Mouse (Mus musculus) lung, embryonic 16.5 days (tissue): Measurements from ENCODE around the gene Itpr1. TPM values are rescaled to one million over a fixed set of nuclear protein-coding genes. Genes with fewer than 3 reads are reported as not detected.

Experiments
- ATAC-seq: fragments of 200-750 bp; cut with Nextera tagmentation; 2 replicates; pipeline ENCODE4 v1.8.0; 2017; ENCODE audit warnings: low read depth, mild to moderate bottlenecking, moderate library complexity
- H3K27ac ChIP-seq: fragments of 300-500 bp; sonication (generic); 2 replicates; pipeline ENCODE4 v1.5.1; 2014; ENCODE audit warnings: mild to moderate bottlenecking, control low read depth, low read length
- H3K27me3 ChIP-seq: fragments of 300-500 bp; sonication (generic); 2 replicates; pipeline ENCODE4 v1.6.1; 2014; ENCODE audit warnings: low read depth, low read length, mixed read lengths; ENCODE audit not compliant: control insufficient read depth, insufficient read depth
- H3K36me3 ChIP-seq: fragments of 300-500 bp; sonication (generic); 2 replicates; pipeline ENCODE4 v1.6.1; 2014; ENCODE audit warnings: low read length; ENCODE audit not compliant: control insufficient read depth, insufficient read depth
- H3K4me1 ChIP-seq: fragments of 300-500 bp; sonication (generic); replicated peaks from 2 replicates; pipeline ENCODE4 v1.6.1; 2014; ENCODE audit warnings: low read length, mixed read lengths; ENCODE audit not compliant: control insufficient read depth, insufficient read depth
- H3K4me2 ChIP-seq: fragments of 300-500 bp; sonication (generic); 2 replicates; pipeline ENCODE4 v1.6.1; 2014; ENCODE audit warnings: low read depth, low read length, control low read depth
- H3K4me3 ChIP-seq: fragments of 300-500 bp; sonication (generic); 2 replicates; pipeline ENCODE4 v1.5.1; 2014; ENCODE audit warnings: mild to moderate bottlenecking, low read length, control low read depth
- H3K9ac ChIP-seq: fragments of 300-500 bp; sonication (generic); 2 replicates; pipeline ENCODE4 v1.6.1; 2014; ENCODE audit warnings: low read length, control low read depth
- H3K9me3 ChIP-seq: fragments of 300-500 bp; sonication (generic); 2 replicates; pipeline ENCODE4 v1.6.1; 2016; ENCODE audit warnings: low read length; ENCODE audit not compliant: control insufficient read depth
- WGBS: fragments of 180-500 bp; shearing (Covaris S2); extraction: QIAGEN DNeasy Blood & Tissue Kit; methylation state at CpG from one replicate; pipeline ENCODE4 v1.1.7; 2014; 5-methylcytosine and 5-hydroxymethylcytosine counted together
- polyA plus RNA-seq: library from polyadenylated mRNA; unstranded; fragments of >200 nt; fragmentation: Nextera tagmentation; extraction: Ambion mirVana; gene quantifications from 2 replicates; pipeline ENCODE4 v1.2.1, GENCODE M21; 2015

The Itpr1 gene
- polyA plus RNA-seq, 1 experiment from 2014 or later, result 13.0 TPM

- no peak overlapping the region for H3K4me2 ChIP-seq
- WGBS, result 82% methylated on average over 3 of the region's 3 CpGs
- no peak overlapping the region for H3K4me3 ChIP-seq
- ATAC-seq, result no peak
- H3K36me3 ChIP-seq, result peaks cover 4% of the 10 kb centered on the region; the same call in 1 of the 2 replicates
- no peak overlapping the region for H3K9ac ChIP-seq
- no peak overlapping the region for H3K27ac ChIP-seq
- H3K27me3 ChIP-seq, result no peaks in the 10 kb centered on the region
- no peaks in the 10 kb centered on the region for H3K9me3 ChIP-seq
- H3K4me1 ChIP-seq, result peaks cover 2% of the 10 kb centered on the region; the same call in 1 of the 2 replicates
Measured at GRCm38 (mm10) chr6:108471878-108472277, 259.0 kb downstream of the Itpr1 start.

DNA sequence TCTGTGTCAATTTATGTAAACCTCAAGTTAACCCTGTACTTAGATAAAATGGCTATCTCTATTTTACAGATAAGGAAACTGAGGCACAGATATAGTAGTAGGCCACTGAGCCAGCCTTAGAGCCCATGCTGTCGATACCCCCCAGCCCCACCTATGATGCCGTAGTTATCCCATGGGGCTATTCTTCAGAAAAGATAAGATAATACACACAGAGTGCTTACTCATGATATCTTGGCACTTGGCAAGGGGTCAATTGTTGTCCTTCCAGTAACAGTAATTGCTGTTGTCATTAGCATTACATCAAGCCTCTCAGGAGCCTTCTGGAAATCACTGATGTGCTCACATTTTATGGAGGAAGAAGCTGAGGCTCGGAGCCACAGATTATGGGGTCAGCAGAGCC lies 259.9 kb downstream of the Itpr1 start:
- Histone ChIP-seq H3K4me2 (no peak overlapping the region), H3K27ac (no peak overlapping the region), H3K27me3 (no peaks in the 10 kb centered on the region), H3K9ac (no peak overlapping the region), H3K36me3 (peaks cover 4% of the 10 kb centered on the region; the same call in 1 of the 2 replicates), H3K9me3 (no peaks in the 10 kb centered on the region), H3K4me1 (peaks cover 7% of the 10 kb centered on the region), H3K4me3 (no peak overlapping the region)
- ATAC-seq, result no peak
- 68% methylated on average over 3 of the region's 3 CpGs for WGBS

DNA sequence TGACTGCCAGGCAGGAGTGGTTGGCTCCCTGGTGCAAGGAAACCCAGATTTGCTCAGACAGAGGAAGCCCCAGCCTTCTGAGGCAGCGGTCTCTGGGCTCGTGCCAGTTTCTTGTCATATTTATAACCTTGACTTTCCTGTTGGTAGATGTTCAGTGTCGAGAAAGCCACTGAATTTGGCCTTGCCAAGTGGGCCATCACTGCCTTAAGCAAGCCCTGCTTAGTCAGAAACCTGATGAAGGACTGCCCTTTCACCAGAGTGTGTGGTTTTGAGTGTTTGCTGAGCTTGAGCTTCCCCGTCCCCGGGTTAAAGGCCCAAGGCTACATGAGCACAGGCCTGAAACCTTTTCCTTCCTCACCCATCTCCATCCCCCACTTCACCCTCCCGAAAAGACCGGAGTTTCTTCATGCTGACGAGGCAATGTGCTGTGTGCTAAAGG lies 263.9 kb downstream of the Itpr1 start:
- no peak overlapping the region for H3K9ac ChIP-seq
- no peaks in the 10 kb centered on the region for H3K9me3 ChIP-seq
- WGBS, result 38% methylated on average over 8 of the region's 8 CpGs
- ATAC-seq, result peak; percentile 34; the same call in 1 of the 2 replicates
- H3K36me3 ChIP-seq, result peaks cover 4% of the 10 kb centered on the region; the same call in 1 of the 2 replicates
- H3K4me3 ChIP-seq, result no peak overlapping the region
- H3K4me2 ChIP-seq, result no peak overlapping the region
- no peaks in the 10 kb centered on the region for H3K27me3 ChIP-seq
- H3K27ac ChIP-seq, result peak overlapping the region; percentile 40; the same call in 1 of the 2 replicates
- peaks cover 7% of the 10 kb centered on the region for H3K4me1 ChIP-seq

- WGBS, result 82% methylated on average over 6 of the region's 6 CpGs
- Histone ChIP-seq H3K27me3 (no peaks in the 10 kb centered on the region), H3K4me2 (no peak overlapping the region), H3K36me3 (peaks cover 4% of the 10 kb centered on the region; the same call in 1 of the 2 replicates), H3K4me1 (peaks cover 7% of the 10 kb centered on the region), H3K9me3 (no peaks in the 10 kb centered on the region), H3K4me3 (no peak overlapping the region), H3K27ac (no peak overlapping the region), H3K9ac (no peak overlapping the region)
- ATAC-seq, result no peak
Measured at GRCm38 (mm10) chr6:108477602-108478001, 264.7 kb downstream of the Itpr1 start.

- H3K4me1 ChIP-seq, result peaks cover 7% of the 10 kb centered on the region
Measured at GRCm38 (mm10) chr6:108481190-108481589, 268.3 kb downstream of the Itpr1 start.

GRCm38 (mm10) chr6:108482464-108482863 lies 269.6 kb downstream of the Itpr1 start:
- no peak for ATAC-seq
- H3K4me1 ChIP-seq, result no peaks in the 10 kb centered on the region; the same call in none of the 2 replicates
- 84% methylated on average over 5 of the region's 5 CpGs for WGBS
- no peaks in the 10 kb centered on the region for H3K27me3 ChIP-seq
- no peak overlapping the region for H3K4me3 ChIP-seq
- H3K36me3 ChIP-seq, result peaks cover 6% of the 10 kb centered on the region; the same call in 1 of the 2 replicates
- H3K27ac ChIP-seq, result no peak overlapping the region
- H3K4me2 ChIP-seq, result no peak overlapping the region
- H3K9me3 ChIP-seq, result no peaks in the 10 kb centered on the region
- H3K9ac ChIP-seq, result no peak overlapping the region

More at GRCm38 (mm10) chr6:108481190-108481589, 268.3 kb downstream of the Itpr1 start:
- Histone ChIP-seq H3K9ac (no peak overlapping the region), H3K27ac (no peak overlapping the region), H3K4me2 (no peak overlapping the region), H3K9me3 (no peaks in the 10 kb centered on the region), H3K36me3 (peaks cover 6% of the 10 kb centered on the region; the same call in 1 of the 2 replicates), H3K4me3 (no peak overlapping the region), H3K27me3 (no peaks in the 10 kb centered on the region)
- ATAC-seq, result no peak
- 64% methylated on average over 4 of the region's 4 CpGs for WGBS

DNA sequence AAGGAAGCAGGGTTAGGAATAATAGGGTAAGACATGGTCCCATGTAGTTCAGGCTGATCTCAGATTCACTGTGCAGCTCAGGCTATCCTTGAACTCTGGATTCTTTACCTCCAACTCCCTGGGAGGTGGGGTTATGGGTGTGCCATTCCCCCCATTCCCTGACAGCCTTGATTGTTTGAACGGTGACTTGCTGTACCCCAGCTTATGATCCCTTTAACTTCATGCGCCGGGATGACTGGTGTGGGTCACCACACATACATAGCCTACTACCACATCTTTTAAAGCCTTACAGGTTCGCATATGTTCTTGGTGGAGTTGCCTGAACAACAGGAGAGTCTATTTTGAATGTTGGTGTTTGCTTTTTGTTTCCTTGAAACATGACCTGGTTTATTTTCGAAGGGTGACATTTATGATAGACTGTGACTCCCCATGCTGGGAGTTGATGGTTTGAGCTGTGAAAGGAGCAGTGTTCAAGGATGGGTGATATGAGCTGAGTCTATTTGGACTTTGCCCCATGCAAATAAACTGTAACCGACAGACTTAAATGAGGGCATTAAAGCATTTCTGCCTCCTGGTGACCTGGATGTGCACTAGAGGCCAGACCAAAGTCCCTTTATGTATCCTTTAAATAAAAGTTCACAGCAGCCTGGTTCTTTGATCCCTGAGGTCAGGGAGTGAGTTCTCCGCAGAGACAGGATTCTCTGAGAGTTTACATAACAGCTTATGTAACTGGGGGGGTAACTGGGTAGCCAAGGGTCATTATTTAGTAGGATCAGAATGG lies 273.5 kb downstream of the Itpr1 start:
- no peak overlapping the region for H3K9ac ChIP-seq
- H3K27me3 ChIP-seq, result no peaks in the 10 kb centered on the region
- peaks cover 9% of the 10 kb centered on the region for H3K36me3 ChIP-seq
- no peak overlapping the region for H3K4me2 ChIP-seq
- no peaks in the 10 kb centered on the region; the same call in 1 of the 2 replicates for H3K4me1 ChIP-seq
- no peak overlapping the region for H3K27ac ChIP-seq
- ATAC-seq, result no peak
- H3K9me3 ChIP-seq, result no peaks in the 10 kb centered on the region
- no peak overlapping the region for H3K4me3 ChIP-seq
- WGBS, result 76% methylated on average over 7 of the region's 7 CpGs

- Histone ChIP-seq H3K9me3 (no peaks in the 10 kb centered on the region), H3K27ac (no peak overlapping the region), H3K4me1 (no peaks in the 10 kb centered on the region; the same call in 1 of the 2 replicates), H3K4me2 (no peak overlapping the region), H3K9ac (no peak overlapping the region), H3K36me3 (peaks cover 9% of the 10 kb centered on the region), H3K4me3 (no peak overlapping the region), H3K27me3 (no peaks in the 10 kb centered on the region)
- peak; percentile 36; the same call in 1 of the 2 replicates for ATAC-seq
- 14% methylated on average over 10 of the region's 10 CpGs for WGBS
Measured at GRCm38 (mm10) chr6:108487300-108487835, 274.5 kb downstream of the Itpr1 start.

DNA sequence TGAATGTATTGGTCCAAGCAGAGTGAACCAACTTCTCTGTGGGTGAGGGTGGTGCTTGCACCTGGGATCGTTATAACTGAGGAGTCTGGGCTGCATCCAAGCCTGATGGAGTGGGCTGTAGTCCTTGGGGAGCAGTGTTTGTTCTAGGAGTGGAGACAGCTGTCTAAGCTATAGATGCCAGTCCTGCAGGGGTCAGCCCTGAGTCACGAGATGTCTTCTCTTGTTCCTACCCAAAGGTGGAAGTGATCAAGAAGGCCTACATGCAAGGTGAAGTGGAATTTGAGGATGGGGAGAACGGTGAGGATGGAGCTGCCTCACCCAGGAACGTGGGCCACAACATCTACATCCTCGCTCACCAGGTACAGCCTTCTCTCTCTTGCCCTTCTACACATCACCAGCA lies 275.4 kb downstream of the Itpr1 start:
- ATAC-seq, result 0 out of 2 replicates have a peak, but pooled peaks have one; percentile 34
- WGBS, result 73% methylated on average over 5 of the region's 5 CpGs

More for the DNA sequence above, 275.4 kb downstream of the Itpr1 start:
- H3K9ac ChIP-seq, result no peak overlapping the region
- H3K36me3 ChIP-seq, result peaks cover 9% of the 10 kb centered on the region
- H3K27me3 ChIP-seq, result no peaks in the 10 kb centered on the region
- H3K27ac ChIP-seq, result no peak overlapping the region
- H3K4me2 ChIP-seq, result no peak overlapping the region
- H3K9me3 ChIP-seq, result no peaks in the 10 kb centered on the region
- H3K4me3 ChIP-seq, result no peak overlapping the region
- H3K4me1 ChIP-seq, result no peaks in the 10 kb centered on the region; the same call in 1 of the 2 replicates
